Mouse (Mus musculus) stomach, embryonic 16.5 days (tissue): Measurements from ENCODE around the gene Wars. TPM values are rescaled to one million over a fixed set of nuclear protein-coding genes. Genes with fewer than 3 reads are reported as not detected.
A peak's percentile ranks its signal among the peaks of the same experiment; 100 is the strongest.
"Not testable (repeated sequence)": the region's sequence is repeated elsewhere in the genome, so short reads cannot be mapped to it uniquely, and the experiment has no call there.

Experiments
- ATAC-seq: fragments of 200-750 bp; cut with Nextera tagmentation; 2 replicates; pipeline ENCODE4 v1.8.0; 2017; ENCODE audit warnings: moderate number of reproducible peaks, moderate TSS enrichment; ENCODE audit not compliant: insufficient read depth, low FRiP score
- H3K27ac ChIP-seq: fragments of 300-500 bp; sonication (generic); 2 replicates; pipeline ENCODE4 v1.5.1; 2014; ENCODE audit warnings: low read length
- H3K27me3 ChIP-seq: fragments of 300-500 bp; sonication (generic); 2 replicates; pipeline ENCODE4 v1.6.1; 2014; ENCODE audit warnings: low read length, control low read depth, mixed read lengths; ENCODE audit not compliant: control insufficient read depth, insufficient read depth
- H3K36me3 ChIP-seq: fragments of 300-500 bp; sonication (generic); 2 replicates; pipeline ENCODE4 v1.6.1; 2014; ENCODE audit warnings: low read length; ENCODE audit not compliant: control insufficient read depth, insufficient read depth
- H3K4me1 ChIP-seq: fragments of 300-500 bp; sonication (generic); 2 replicates; pipeline ENCODE4 v1.6.1; 2014; ENCODE audit warnings: low read length, control low read depth, mixed read lengths; ENCODE audit not compliant: control insufficient read depth, insufficient read depth
- H3K4me2 ChIP-seq: fragments of 300-500 bp; sonication (generic); 2 replicates; pipeline ENCODE4 v1.6.1; 2014; ENCODE audit warnings: low read depth, low read length, mixed read lengths
- H3K4me3 ChIP-seq: fragments of 300-500 bp; sonication (generic); replicated peaks from 2 replicates; pipeline ENCODE4 v1.5.1; 2014; ENCODE audit warnings: mild to moderate bottlenecking, low read length
- H3K9ac ChIP-seq: fragments of 300-500 bp; sonication (generic); 2 replicates; pipeline ENCODE4 v1.6.1; 2014; ENCODE audit warnings: low read length
- H3K9me3 ChIP-seq: fragments of 300-500 bp; sonication (generic); replicated peaks from 2 replicates; pipeline ENCODE4 v1.6.1; 2016; ENCODE audit warnings: low read length, control low read depth; ENCODE audit not compliant: control insufficient read depth
- WGBS: fragments of 180-500 bp; shearing (Covaris S2); extraction: QIAGEN DNeasy Blood & Tissue Kit; methylation state at CpG from one replicate; pipeline ENCODE4 v1.1.7; 2014; 5-methylcytosine and 5-hydroxymethylcytosine counted together
- polyA plus RNA-seq: library from polyadenylated mRNA; unstranded; fragments of >200 nt; fragmentation: Nextera tagmentation; extraction: Ambion mirVana; gene quantifications from 2 replicates; pipeline ENCODE4 v1.2.1, GENCODE M21; 2015

The Wars gene
- polyA plus RNA-seq, 1 experiment from 2014 or later, result 90.5 TPM

DNA sequence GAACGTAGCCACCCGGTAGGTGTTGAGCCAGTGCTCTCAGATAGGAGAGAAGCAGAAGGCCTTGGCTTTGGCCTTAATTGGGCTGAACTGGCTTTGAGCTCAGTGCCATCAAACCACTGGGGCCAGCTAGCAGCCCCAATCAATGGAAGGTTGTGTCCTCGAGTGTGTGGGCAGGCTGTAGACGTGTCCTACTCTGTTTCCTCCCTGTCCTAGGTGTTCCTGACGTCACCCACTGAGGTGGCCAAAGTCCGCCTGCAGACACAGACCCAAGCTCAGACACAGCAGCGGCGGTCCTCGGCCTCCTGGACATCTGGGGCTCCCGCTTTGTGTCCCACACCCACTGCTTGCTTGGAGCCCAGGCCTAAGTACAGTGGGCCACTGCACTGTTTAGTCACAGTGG lies 38.9 kb downstream of the Wars start:
- Histone ChIP-seq H3K9me3 (no peaks in the 10 kb centered on the region), H3K4me1 (peaks cover 10% of the 10 kb centered on the region; the same call in 1 of the 2 replicates), H3K4me2 (no peak overlapping the region), H3K9ac (no peak overlapping the region), H3K27me3 (no peaks in the 10 kb centered on the region), H3K36me3 (no peaks in the 10 kb centered on the region), H3K27ac (0 out of 2 replicates have a peak overlapping the region, but pooled peaks have one; percentile 27), H3K4me3 (no peak overlapping the region)
- 75% methylated on average over 10 of the region's 10 CpGs for WGBS
- ATAC-seq, result peak; percentile 59; the same call in 1 of the 2 replicates

DNA sequence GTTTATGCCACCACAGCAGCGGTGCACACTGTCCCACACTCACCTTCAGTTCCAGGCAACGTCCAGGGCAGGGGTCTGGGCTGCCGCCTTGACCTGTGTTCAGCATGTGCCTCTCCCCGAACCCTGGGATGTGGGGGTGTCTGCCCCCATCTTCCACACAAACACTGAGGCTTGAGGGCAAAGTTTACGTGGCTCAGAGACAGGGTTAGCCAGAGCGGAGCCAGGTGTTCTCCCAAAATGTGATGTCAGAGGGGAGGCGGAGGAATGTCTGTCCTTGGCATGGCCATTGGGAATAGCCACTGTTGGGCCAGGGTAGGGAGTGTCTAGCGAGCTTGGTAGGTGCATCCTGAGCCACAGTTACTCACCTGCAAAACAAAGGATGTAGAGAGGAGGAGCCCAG lies 41.2 kb downstream of the Wars start:
- Histone ChIP-seq H3K36me3 (no peaks in the 10 kb centered on the region), H3K27me3 (no peaks in the 10 kb centered on the region), H3K9ac (no peak overlapping the region), H3K9me3 (no peaks in the 10 kb centered on the region), H3K27ac (no peak overlapping the region), H3K4me2 (no peak overlapping the region), H3K4me3 (no peak overlapping the region), H3K4me1 (peaks cover 7% of the 10 kb centered on the region; the same call in 1 of the 2 replicates)
- 84% methylated on average over 8 of the region's 8 CpGs for WGBS
- ATAC-seq, result no peak

DNA sequence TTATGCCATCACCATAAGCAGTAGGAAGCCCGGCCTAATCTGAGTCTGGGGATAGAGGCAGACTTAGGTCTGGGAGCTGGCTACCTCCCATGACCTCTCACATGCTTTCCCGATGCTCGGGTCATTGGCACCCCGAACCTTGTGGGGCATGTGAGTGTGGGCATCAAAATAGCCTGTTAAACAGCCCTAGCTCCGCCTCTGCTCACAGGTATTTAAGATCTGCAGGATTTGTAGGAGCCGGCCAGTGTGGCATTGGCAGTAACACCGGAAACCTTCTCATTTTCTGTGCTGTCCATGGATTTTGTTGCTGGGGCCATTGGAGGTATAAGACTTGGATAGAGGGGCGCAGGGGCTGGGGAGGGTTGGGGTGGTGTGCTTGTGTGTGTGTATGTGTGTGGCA lies 43.1 kb downstream of the Wars start:
- no peak overlapping the region for H3K27ac ChIP-seq
- H3K9ac ChIP-seq, result no peak overlapping the region
- WGBS, result 82% methylated on average over 8 of the region's 8 CpGs

DNA sequence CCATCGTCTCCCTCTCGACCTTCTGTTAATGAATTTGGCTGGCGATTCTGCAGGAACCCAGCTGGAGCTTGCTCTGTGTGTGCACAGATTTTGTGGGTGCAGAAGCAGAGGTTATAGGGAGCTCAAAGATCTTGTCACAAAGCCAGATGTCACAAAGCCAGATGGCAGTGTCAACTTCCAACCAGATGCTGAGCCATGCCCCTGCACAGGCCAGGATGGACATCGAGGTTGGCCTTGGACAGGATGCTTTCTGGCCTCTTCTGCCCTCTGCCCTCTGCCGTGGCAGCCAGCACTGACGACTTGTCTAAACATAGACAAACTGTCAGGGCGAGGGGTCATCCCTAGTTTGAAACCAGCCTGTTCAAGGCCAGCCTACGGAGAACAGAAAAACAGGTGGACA lies 43.8 kb downstream of the Wars start:
- Histone ChIP-seq H3K4me1 (no peaks in the 10 kb centered on the region), H3K4me2 (no peak overlapping the region), H3K9ac (no peak overlapping the region), H3K36me3 (no peaks in the 10 kb centered on the region), H3K27ac (no peak overlapping the region), H3K4me3 (no peak overlapping the region), H3K27me3 (no peaks in the 10 kb centered on the region), H3K9me3 (no peaks in the 10 kb centered on the region)
- WGBS, result 33% methylated on average over 8 of the region's 8 CpGs
- ATAC-seq, result no peak

More for the DNA sequence above, 43.1 kb downstream of the Wars start:
- Histone ChIP-seq H3K9me3 (no peaks in the 10 kb centered on the region), H3K4me1 (0 out of 2 replicates have a peak, but pooled peaks cover 4% of the 10 kb centered on the region), H3K4me3 (no peak overlapping the region), H3K27me3 (no peaks in the 10 kb centered on the region), H3K4me2 (no peak overlapping the region), H3K36me3 (no peaks in the 10 kb centered on the region)
- no peak for ATAC-seq

DNA sequence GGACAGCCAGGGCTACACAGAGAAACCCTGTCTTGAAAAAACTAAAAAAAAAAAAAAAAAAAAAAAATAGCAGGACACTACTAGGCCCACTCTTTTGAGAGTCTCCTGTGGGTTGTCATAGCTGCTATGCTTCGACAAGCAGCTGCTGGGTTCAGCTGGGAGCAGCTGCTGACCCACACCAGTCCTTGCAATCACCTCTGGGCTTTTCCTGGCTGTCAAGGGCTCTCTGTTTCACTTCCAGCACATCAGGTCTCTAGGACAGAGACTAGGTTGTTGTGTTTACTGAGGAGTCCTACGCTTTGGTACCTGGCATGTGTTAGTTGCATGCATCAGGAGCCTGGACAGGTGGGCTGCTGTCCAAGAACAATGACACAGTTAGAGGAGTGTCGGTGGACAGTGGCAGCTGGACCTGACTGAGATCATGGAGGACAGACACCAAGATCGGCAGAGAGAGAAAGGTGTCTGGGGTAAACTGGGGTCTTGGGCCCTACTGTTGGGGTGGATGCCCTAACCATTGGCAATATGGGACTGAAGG lies 44.4 kb downstream of the Wars start:
- H3K4me1 ChIP-seq, result no peaks in the 10 kb centered on the region
- no peak for ATAC-seq
- H3K27ac ChIP-seq, result no peak overlapping the region
- no peaks in the 10 kb centered on the region for H3K27me3 ChIP-seq
- no peak overlapping the region for H3K9ac ChIP-seq
- no peak overlapping the region for H3K4me3 ChIP-seq
- no peaks in the 10 kb centered on the region for H3K36me3 ChIP-seq
- no peak overlapping the region for H3K4me2 ChIP-seq
- H3K9me3 ChIP-seq, result no peaks in the 10 kb centered on the region
- 70% methylated on average over 4 of the region's 4 CpGs for WGBS

DNA sequence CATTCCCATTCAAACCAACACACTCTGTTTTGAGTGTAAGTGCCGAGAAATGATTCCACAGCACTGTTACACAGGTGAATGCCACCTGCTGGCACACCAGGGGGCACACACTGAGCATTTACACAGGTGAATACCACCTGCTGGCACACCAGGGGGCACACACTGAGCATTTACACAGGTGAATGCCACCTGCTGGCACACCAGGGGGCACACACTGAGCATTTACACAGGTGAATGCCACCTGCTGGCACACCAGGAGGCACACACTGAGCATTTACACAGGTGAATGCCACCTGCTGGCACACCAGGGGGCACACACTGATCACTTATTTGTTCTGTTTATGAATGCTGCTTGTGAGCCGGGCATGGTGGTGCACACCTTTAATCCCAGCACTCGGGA lies 45.9 kb downstream of the Wars start:
- H3K4me2 ChIP-seq, ATAC-seq, H3K27ac ChIP-seq, H3K4me3 ChIP-seq, H3K36me3 ChIP-seq, H3K9me3 ChIP-seq, H3K9ac ChIP-seq, H3K27me3 ChIP-seq, H3K4me1 ChIP-seq: not testable (repeated sequence)
- WGBS, result 90% methylated on average over 3 of the region's 3 CpGs

DNA sequence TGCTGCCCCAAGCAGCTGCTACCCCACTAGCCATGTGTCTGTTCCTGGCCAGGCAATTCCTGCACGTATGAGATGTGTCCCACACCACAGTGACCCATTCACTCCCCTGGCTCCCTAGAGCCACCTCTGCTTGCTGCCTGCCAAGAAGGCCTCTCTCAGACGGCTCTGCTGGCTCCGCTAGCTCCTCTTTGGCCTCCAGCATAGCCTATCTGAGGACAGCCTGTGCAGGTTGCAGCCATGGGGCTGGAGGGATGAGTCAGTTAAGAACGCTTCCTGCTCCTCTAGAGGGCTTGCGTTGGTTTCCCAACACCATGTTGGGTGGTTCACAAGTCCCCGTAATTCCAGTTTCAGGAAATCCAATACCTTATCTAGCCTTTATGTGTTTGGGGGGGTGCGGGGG lies 51.3 kb downstream of the Wars start:
- H3K4me2 ChIP-seq, result no peak overlapping the region
- no peaks in the 10 kb centered on the region for H3K27me3 ChIP-seq
- H3K4me1 ChIP-seq, result peaks cover 7% of the 10 kb centered on the region
- peaks cover 22% of the 10 kb centered on the region for H3K36me3 ChIP-seq
- no peaks in the 10 kb centered on the region for H3K9me3 ChIP-seq
- H3K27ac ChIP-seq, result no peak overlapping the region
- H3K9ac ChIP-seq, result no peak overlapping the region
- WGBS, result 84% methylated on average over 7 of the region's 7 CpGs
- no peak for ATAC-seq
- H3K4me3 ChIP-seq, result no peak overlapping the region

DNA sequence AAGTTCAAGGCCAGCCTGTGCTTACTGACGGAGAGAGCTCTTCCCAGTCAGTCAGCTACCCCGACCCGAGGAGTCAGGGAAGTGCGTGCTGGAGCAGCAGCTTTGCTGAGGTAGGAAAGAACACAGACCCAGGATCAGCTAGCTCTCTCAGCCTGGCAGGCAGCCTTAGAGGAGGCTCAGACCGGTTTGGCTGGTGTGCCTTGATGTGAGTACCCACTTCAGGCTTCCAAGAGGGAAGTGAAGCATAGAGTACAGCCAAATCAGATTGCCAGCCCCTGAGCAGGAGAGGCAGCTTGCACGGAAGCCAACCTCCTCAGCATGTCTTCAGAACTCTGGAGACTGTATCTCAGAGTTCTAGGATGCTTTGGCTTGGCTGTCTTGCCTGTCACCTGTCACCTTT lies 52.8 kb downstream of the Wars start:
- no peak overlapping the region for H3K4me2 ChIP-seq
- H3K9ac ChIP-seq, result no peak overlapping the region
- no peaks in the 10 kb centered on the region for H3K9me3 ChIP-seq
- peaks cover 22% of the 10 kb centered on the region for H3K36me3 ChIP-seq
- ATAC-seq, result 0 out of 2 replicates have a peak, but pooled peaks have one; percentile 26
- H3K27ac ChIP-seq, result no peak overlapping the region
- no peaks in the 10 kb centered on the region for H3K27me3 ChIP-seq
- peaks cover 18% of the 10 kb centered on the region for H3K4me1 ChIP-seq
- no peak overlapping the region for H3K4me3 ChIP-seq
- WGBS, result 73% methylated on average over 6 of the region's 6 CpGs

DNA sequence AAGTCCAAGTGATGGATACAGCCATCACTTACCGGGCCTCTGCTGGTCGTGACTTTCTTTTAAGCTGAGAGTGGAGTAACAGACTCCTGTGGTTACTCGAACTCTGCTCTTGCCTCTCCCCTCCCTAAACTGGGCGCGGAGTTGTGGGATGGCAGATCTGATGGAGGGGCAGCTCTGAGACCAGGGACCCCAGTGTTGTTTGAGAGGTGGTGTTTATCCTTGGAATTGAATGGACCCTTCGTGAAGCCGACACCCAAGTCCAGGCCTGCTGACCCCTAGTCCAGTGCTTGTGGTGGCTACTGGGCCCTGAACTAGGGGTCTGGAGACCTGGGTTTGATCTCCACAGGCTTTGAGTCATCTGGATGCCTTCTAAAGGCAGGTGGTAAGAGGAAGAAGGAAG lies 57.3 kb downstream of the Wars start:
- Histone ChIP-seq H3K4me2 (peak overlapping the region; percentile 90), H3K4me1 (peaks cover 18% of the 10 kb centered on the region), H3K9me3 (no peaks in the 10 kb centered on the region), H3K27me3 (no peaks in the 10 kb centered on the region), H3K27ac (peak overlapping the region; percentile 92), H3K9ac (peak overlapping the region; percentile 89), H3K36me3 (peaks cover 7% of the 10 kb centered on the region), H3K4me3 (peak overlapping the region; percentile 75)
- ATAC-seq, result no peak
- WGBS, result 21% methylated on average over 7 of the region's 7 CpGs
